Mouse (Mus musculus) lung, embryonic 15.5 days (tissue): ENCODE results near the gene Dpp7. TPM values are rescaled to one million over a fixed set of nuclear protein-coding genes. Genes with fewer than 3 reads are reported as not detected.

Experiments used
- ATAC-seq: fragments of 200-750 bp; cut with Nextera tagmentation; 2 replicates; pipeline ENCODE4 v1.8.0; 2017; ENCODE audit warnings: moderate number of reproducible peaks, borderline replicate concordance; ENCODE audit not compliant: low FRiP score, low TSS enrichment; ENCODE audit errors: extremely low read depth
- H3K27ac ChIP-seq: fragments of 300-500 bp; sonication (generic); 2 replicates; pipeline ENCODE4 v1.5.1; 2015; ENCODE audit warnings: moderate library complexity, mild to moderate bottlenecking, inconsistent platforms
- H3K27me3 ChIP-seq: fragments of 300-500 bp; sonication (generic); 2 replicates; pipeline ENCODE4 v1.6.1; 2015; ENCODE audit warnings: inconsistent platforms
- H3K36me3 ChIP-seq: fragments of 300-500 bp; sonication (generic); 2 replicates; pipeline ENCODE4 v1.6.1; 2015; ENCODE audit warnings: inconsistent platforms
- H3K4me1 ChIP-seq: fragments of 300-500 bp; sonication (generic); 2 replicates; pipeline ENCODE4 v1.6.1; 2015; ENCODE audit warnings: inconsistent platforms
- H3K4me2 ChIP-seq: fragments of 300-500 bp; sonication (generic); 2 replicates; pipeline ENCODE4 v1.6.1; 2015; ENCODE audit warnings: inconsistent platforms, mild to moderate bottlenecking, moderate library complexity
- H3K4me3 ChIP-seq: fragments of 300-500 bp; sonication (generic); 2 replicates; pipeline ENCODE4 v1.5.1; 2015; ENCODE audit warnings: mild to moderate bottlenecking, inconsistent platforms
- H3K9ac ChIP-seq: fragments of 300-500 bp; sonication (generic); 2 replicates; pipeline ENCODE4 v1.6.1; 2015; ENCODE audit warnings: inconsistent platforms
- H3K9me3 ChIP-seq: fragments of 300-500 bp; sonication (generic); 2 replicates; pipeline ENCODE4 v1.6.1; 2016; ENCODE audit warnings: inconsistent platforms
- WGBS: fragments of 180-500 bp; shearing (Covaris S2); methylation state at CpG from one replicate; pipeline ENCODE4 v1.1.7; 2015; 5-methylcytosine and 5-hydroxymethylcytosine counted together
- polyA plus RNA-seq: library from polyadenylated mRNA; unstranded; fragments of >200 nt; fragmentation: Nextera tagmentation; extraction: Ambion mirVana; gene quantifications from 2 replicates; pipeline ENCODE4 v1.2.1, GENCODE M21; 2015

Dpp7 gene
- polyA plus RNA-seq, 1 experiment from 2014 or later, result 14.9 TPM

DNA sequence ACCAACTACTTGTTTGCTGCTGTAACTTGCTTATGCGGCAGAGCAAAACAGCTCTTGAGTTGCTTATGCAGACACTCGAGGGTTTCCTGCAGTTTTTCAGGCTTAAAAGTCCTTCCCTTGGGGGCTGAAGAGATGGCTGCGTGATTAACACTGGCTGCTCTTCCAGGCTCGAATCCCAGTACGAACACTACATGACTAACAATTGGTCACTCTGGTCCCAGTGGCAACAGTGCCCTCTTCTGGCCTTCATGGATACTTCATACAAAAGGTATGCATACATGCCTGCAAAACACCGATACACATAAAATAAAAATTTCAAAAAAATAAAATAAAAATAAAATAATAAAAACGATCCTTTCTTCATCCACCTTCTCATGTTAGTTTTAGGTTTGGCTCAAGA, 27.7 kb downstream of the Dpp7 start:
- H3K4me2 ChIP-seq, result no peak overlapping the region
- no peaks in the 10 kb centered on the region for H3K9me3 ChIP-seq
- H3K4me3 ChIP-seq, result no peak overlapping the region
- peaks cover 11% of the 10 kb centered on the region for H3K4me1 ChIP-seq
- WGBS, result 39% methylated on average over 7 of the region's 7 CpGs
- no peak for ATAC-seq
- H3K36me3 ChIP-seq, result no peaks in the 10 kb centered on the region
- no peak overlapping the region for H3K27ac ChIP-seq
- H3K9ac ChIP-seq, result no peak overlapping the region
- no peaks in the 10 kb centered on the region for H3K27me3 ChIP-seq

DNA sequence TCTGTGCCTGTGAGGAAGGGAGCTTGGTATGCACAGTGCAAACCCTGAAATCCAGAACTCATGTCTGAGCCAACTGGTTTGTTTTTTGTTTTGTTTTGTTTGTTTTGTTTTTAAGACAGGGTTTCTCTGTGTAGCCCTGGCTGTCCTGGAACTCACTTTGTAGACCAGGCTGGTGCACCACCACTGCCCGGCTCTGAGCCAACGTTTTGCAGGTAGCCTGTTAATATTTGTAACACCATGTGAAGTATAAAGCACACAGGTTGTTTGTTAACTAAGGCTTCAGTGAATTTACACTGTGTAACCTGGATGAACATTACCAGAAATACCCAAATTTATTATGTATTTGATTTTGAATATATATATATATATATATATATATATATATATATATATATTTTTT, 30.1 kb downstream of the Dpp7 start:
- no peak for ATAC-seq
- 62% methylated on average over 2 of the region's 2 CpGs for WGBS

DNA sequence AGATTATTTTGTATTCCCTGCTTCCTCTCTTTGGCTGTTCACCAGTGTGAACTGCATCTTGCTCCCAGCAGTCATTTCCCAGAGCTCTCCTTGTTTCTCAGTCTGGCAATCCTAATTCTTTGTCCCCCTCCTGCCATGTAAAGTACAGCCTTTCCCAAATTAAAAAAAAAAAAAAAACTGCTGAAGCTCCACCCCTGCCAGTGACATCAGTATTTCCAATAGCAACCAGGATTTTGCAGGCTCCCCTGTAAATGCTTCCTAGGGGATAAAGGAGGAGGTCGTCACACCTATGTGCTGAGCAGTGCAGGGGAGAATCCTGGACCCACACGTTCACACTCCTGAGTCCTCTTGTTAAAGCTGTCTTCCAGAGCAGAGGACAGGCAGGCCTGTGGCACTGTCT, 36.1 kb downstream of the Dpp7 start:
- ATAC-seq, result no peak
- H3K27ac ChIP-seq, result no peak overlapping the region
- no peak overlapping the region for H3K4me2 ChIP-seq
- no peak overlapping the region for H3K4me3 ChIP-seq
- no peaks in the 10 kb centered on the region for H3K9me3 ChIP-seq
- peaks cover 9% of the 10 kb centered on the region for H3K4me1 ChIP-seq
- H3K9ac ChIP-seq, result no peak overlapping the region
- peaks cover 49% of the 10 kb centered on the region for H3K27me3 ChIP-seq
- H3K36me3 ChIP-seq, result no peaks in the 10 kb centered on the region
- 31% methylated on average over 2 of the region's 2 CpGs for WGBS

More for the DNA sequence above, 30.1 kb downstream of the Dpp7 start:
- Histone ChIP-seq H3K27me3 (no peaks in the 10 kb centered on the region), H3K4me1 (no peaks in the 10 kb centered on the region), H3K9ac (no peak overlapping the region), H3K4me3 (no peak overlapping the region), H3K27ac (no peak overlapping the region), H3K36me3 (no peaks in the 10 kb centered on the region), H3K4me2 (no peak overlapping the region), H3K9me3 (no peaks in the 10 kb centered on the region)

DNA sequence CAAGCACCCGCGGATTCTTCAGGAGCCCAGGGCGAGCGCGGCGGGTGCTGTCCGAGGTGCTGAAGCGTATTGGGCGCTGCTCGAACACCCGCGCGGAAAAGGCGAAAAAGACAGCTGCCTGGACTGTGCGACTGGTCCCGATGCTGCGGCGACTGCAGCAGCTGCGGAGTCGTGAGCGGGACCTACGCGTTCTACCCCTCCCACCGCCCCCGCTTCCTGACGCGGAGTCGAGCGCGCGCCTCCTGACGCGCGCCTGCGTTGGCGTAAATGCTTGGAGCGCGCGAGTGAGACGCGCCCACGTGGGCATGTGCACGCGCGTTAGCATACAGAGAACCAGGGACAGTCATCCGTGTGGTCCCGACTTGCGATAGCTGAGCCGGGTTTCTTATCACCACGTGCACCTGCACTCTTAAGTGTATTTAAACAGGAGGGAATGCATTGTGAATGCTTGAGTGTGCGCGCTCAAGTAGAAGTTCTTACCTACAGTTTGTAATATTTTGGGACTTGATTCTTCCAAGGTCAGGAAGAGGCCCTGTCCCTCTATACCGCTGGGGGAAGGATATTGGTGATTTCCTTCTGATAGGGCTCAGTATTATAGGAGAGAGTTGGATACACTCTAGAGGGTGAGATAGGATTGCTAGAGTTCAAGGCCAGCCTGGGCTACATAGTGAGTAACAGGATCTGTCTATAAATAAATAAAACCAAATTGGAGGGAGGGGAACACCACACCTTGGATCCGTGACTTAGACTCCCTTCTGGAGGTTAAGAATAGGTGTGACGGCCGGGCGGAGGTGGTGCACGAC, 37.0 kb downstream of the Dpp7 start, which contains the start of gene Grin1:
Gene Grin1 (minus strand): TSS at position 217 of the 803 bp plus-strand sequence.
- Histone ChIP-seq H3K9me3 (no peaks in the 10 kb centered on the region), H3K4me1 (peaks cover 9% of the 10 kb centered on the region), H3K9ac (no peak within 1 kb of the TSS), H3K4me3 (peak within 1 kb of the TSS; percentile 26), H3K4me2 (peak within 1 kb of the TSS; percentile 54), H3K27ac (no peak within 1 kb of the TSS), H3K36me3 (no peaks in the 10 kb centered on the region), H3K27me3 (peaks cover 55% of the 10 kb centered on the region)
- WGBS, result 9% methylated on average over 58 of the region's 58 CpGs
- peak; percentile 27; the same call in 1 of the 2 replicates for ATAC-seq

DNA sequence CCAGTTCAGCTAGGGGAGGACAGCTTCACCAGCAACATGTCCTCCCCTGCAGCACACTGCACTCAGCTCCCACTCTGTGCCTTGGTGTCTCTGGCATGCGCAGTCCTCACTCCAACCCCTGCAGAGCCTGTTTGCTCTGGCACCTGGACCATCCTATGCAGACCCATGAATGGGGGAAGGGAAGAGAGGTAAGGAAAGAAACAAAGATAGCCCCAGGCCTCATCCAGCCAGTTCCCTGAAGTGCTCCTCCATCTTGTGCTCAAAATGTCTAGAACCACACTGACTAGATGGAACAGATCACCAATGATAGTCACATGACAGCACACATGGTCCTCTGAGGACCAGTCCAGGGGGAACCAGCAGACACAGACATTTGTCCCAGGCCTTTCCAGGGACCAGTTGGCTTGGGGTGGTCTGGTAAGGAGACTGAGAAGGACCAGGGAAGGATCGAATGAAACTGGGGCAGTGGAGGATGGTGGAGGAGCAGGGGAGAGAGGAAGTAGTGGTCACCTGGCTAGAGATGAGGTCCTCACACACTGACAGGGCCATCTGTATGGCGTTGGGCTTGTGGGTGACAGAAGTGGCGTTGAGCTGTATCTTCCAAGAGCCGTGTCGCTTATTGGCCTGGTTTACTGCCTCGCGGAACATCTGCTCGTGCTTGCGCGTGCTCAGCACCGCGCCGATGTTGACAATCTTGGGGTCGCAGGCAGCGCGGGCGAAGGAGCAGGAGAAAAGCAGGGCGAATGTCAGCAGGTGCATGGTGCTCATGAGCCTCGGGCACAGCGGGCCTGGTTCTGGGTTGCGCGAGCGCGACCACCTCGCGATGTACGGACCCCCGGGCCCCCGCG, 37.8 kb downstream of the Dpp7 start:
- no peak overlapping the region for H3K9ac ChIP-seq
- H3K4me2 ChIP-seq, result peak overlapping the region; percentile 54
- H3K27me3 ChIP-seq, result peaks cover 63% of the 10 kb centered on the region
- H3K4me1 ChIP-seq, result peaks cover 9% of the 10 kb centered on the region
- H3K4me3 ChIP-seq, result peak overlapping the region; percentile 26
- H3K27ac ChIP-seq, result no peak overlapping the region
- H3K9me3 ChIP-seq, result no peaks in the 10 kb centered on the region
- 4% methylated on average over 31 of the region's 31 CpGs for WGBS
- no peak; the same call in 1 of the 2 replicates for ATAC-seq
- H3K36me3 ChIP-seq, result no peaks in the 10 kb centered on the region

DNA sequence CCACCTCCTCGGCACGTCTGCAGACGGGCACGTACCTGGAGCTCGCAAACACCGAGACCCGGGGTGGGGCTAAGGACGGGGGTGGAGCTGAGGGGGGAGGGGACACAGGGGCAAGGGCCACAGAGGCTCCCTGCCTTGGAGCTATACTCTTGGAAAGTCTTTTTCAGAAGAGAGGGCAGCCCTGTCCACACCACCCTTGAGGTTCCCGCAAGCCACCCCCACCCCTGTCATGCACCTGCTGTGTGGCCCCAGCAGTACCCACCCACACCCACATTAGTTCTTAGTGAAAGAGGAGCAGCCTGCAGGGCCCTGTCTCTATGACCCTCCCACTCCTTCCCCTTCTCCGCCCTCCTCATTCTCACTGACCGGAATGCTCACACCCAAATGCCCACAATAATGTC, 44.7 kb downstream of the Dpp7 start:
- H3K9me3 ChIP-seq, result no peaks in the 10 kb centered on the region

DNA sequence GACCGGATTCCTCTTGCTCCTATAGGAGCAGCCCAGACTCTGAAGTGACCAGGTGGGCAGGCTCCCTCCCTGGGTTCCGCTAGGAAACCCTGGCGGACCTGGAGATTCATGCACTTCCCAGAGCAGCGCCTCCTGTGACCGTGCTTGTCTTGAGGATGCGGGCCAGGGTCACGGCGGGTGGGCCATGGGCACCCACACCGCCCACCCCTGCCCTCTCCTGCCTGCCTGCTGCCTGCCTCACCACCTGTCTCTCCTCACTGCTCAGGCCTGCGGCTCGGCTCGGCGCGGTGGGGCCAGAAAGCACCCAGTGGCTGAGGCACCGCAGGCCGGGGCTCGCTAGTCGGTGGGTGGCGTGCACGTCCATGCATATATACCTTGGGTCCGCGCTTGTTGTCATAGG, 45.2 kb downstream of the Dpp7 start:
- no peak overlapping the region for H3K4me2 ChIP-seq
- no peak for ATAC-seq
- H3K9me3 ChIP-seq, result no peaks in the 10 kb centered on the region
- H3K27me3 ChIP-seq, result peaks cover 92% of the 10 kb centered on the region
- no peaks in the 10 kb centered on the region for H3K36me3 ChIP-seq
- H3K9ac ChIP-seq, result no peak overlapping the region
- 2% methylated on average over 22 of the region's 22 CpGs for WGBS
- no peak overlapping the region for H3K27ac ChIP-seq
- H3K4me1 ChIP-seq, result no peaks in the 10 kb centered on the region
- no peak overlapping the region for H3K4me3 ChIP-seq

More for the DNA sequence above, 44.7 kb downstream of the Dpp7 start:
- no peak for ATAC-seq
- Histone ChIP-seq H3K27ac (no peak overlapping the region), H3K4me1 (no peaks in the 10 kb centered on the region), H3K9ac (no peak overlapping the region), H3K27me3 (peaks cover 92% of the 10 kb centered on the region), H3K36me3 (no peaks in the 10 kb centered on the region), H3K4me2 (no peak overlapping the region), H3K4me3 (no peak overlapping the region)
- 2% methylated on average over 11 of the region's 11 CpGs for WGBS

DNA sequence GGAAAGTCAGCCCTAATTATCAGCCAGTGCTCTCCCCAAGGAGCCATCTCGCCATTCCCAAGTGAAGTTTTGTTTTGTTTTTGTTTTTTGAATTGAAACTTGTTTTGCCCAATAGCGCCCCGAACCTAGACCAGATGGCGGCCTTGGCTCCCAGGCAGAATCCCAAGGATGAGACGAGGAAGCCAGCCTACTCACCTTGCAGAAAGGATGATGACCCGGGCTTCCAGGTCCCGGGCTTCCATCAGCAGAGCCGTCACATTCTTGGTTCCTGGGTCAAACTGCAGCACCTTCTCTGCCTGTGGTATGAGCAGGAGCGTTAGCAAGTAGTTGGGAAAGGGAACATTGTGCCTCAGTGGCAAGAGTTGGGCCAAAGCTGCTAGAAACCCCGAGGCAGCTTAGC, 46.0 kb downstream of the Dpp7 start:
- peaks cover 3% of the 10 kb centered on the region for H3K4me1 ChIP-seq
- peaks cover 93% of the 10 kb centered on the region for H3K27me3 ChIP-seq
- H3K9ac ChIP-seq, result no peak overlapping the region
- no peak overlapping the region for H3K27ac ChIP-seq
- WGBS, result 48% methylated on average over 10 of the region's 10 CpGs
- no peaks in the 10 kb centered on the region for H3K9me3 ChIP-seq
- H3K36me3 ChIP-seq, result no peaks in the 10 kb centered on the region
- no peak overlapping the region for H3K4me3 ChIP-seq
- ATAC-seq, result no peak
- no peak overlapping the region for H3K4me2 ChIP-seq

DNA sequence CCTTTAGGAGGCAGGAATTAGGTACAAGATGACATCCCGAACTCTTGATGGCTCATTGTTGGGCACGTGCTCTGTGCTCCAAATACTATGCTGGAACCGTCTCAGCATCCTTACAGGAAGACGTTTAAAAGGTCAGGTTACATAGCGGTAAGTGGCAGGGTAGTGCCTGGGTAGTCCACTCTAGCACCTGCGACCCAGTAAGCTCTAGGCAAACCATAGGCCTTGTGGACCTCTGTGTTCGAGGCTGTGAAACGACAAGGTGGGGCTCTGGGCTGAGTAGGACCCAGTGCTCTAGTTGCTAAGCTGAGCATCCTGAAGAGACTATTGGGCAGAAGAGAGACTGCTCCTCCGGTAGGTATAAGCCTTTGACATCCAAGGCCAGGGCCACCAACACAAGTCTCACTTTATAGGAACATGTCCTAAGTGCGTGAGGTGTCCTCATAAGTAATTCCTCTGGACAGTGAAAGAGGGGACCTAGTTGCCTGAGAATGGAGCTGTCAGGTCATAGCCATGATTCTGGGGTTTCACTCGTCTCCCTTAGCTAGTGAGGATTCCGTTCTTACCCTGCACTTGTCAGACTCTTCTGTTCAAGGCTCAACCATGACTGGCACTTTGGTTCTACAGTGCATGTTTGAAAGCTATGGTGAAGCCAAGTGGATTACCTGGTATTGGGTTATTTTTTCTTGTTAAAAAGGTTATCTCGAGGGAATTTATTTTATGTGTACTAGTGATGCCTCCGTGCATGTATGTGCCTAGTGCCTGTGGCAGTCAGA, 50.4 kb downstream of the Dpp7 start:
- no peaks in the 10 kb centered on the region for H3K36me3 ChIP-seq
- peaks cover 10% of the 10 kb centered on the region for H3K4me1 ChIP-seq
- 42% methylated on average over 14 of the region's 14 CpGs for WGBS
- no peak for ATAC-seq
- H3K9ac ChIP-seq, result peak overlapping the region; percentile 34; the same call in 1 of the 2 replicates
- peaks cover 65% of the 10 kb centered on the region for H3K27me3 ChIP-seq
- H3K27ac ChIP-seq, result no peak overlapping the region
- H3K9me3 ChIP-seq, result no peaks in the 10 kb centered on the region
- H3K4me3 ChIP-seq, result peak overlapping the region; percentile 44
- peak overlapping the region; percentile 79 for H3K4me2 ChIP-seq

DNA sequence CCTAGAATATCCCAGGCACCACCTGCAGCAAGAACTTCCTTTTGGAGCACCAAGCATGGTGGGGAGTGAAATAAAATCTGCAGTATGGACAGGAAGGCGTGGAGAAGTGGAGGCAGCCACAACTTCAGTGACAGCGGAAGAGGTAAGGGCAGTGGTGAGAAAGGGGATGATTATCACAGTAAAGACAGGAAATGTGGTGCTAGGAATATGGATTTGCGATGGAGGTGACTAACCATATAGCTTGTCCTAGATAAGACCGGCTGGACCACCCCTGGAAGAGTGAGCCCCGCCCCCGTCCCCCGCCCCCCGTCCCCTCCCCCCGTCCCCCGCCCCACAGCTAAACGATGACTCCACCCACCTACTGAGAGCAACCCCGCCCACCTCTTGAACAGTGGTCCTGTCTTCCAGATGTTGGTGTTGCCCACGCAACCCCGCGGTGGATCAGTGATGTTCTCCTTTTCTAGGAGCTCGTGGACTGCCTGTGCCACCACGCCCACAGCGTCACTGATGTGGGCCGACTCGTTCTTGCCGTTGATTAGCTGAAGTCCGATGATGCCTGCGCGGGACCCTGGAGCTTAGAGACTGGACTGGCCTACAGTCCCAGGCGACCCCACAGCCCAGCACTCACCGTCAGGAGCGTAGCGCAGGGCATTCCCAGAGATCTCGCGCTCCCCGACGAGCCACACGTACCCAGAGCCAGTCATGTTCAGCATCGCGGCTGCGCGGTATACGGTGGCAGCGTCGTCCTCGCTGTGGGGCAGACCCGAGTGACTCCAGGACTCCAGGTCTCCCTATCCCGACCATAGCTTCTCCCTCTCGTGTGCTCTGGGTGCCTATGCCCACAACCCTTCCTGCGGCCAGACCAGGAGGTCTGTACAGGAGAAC, 51.3 kb downstream of the Dpp7 start:
- peaks cover 57% of the 10 kb centered on the region for H3K27me3 ChIP-seq
- no peaks in the 10 kb centered on the region for H3K36me3 ChIP-seq
- peak overlapping the region; percentile 44 for H3K4me3 ChIP-seq
- peak; percentile 73 for ATAC-seq
- H3K4me1 ChIP-seq, result peaks cover 10% of the 10 kb centered on the region
- H3K27ac ChIP-seq, result no peak overlapping the region
- 3% methylated on average over 43 of the region's 45 CpGs for WGBS
- peak overlapping the region; percentile 79 for H3K4me2 ChIP-seq
- H3K9me3 ChIP-seq, result no peaks in the 10 kb centered on the region
- H3K9ac ChIP-seq, result peak overlapping the region; percentile 34; the same call in 1 of the 2 replicates
